Mouse (Mus musculus): ENCODE data around the gene Rab8b. TPM values are rescaled to one million over a fixed set of nuclear protein-coding genes. Genes with fewer than 3 reads are reported as not detected.
"Not testable (repeated sequence)": the region's sequence is repeated elsewhere in the genome, so short reads cannot be mapped to it uniquely, and the experiment has no call there.

Gene Rab8b
- total RNA-seq, 2 experiments from 2014 or later = 21.7 TPM

- DNase-seq = no peak
Observed at GRCm38 (mm10) chr9:66917216-66917891, 2.1 kb downstream of the Rab8b start.

- no peak for DNase-seq
Observed at GRCm38 (mm10) chr9:66915869-66916785, 3.4 kb downstream of the Rab8b start.

- DNase-seq = no peak
Observed at GRCm38 (mm10) chr9:66915401-66915800, 4.1 kb downstream of the Rab8b start.

- no peak for DNase-seq
Observed at GRCm38 (mm10) chr9:66914540-66914939, 4.9 kb downstream of the Rab8b start.

GRCm38 (mm10) chr9:66913254-66913934 lies 6.1 kb downstream of the Rab8b start:
- DNase-seq = not testable (repeated sequence)

GRCm38 (mm10) chr9:66912304-66912703 lies 7.2 kb downstream of the Rab8b start:
- no peak for DNase-seq

- DNase-seq = no peak
Observed at GRCm38 (mm10) chr9:66910677-66911076, 8.8 kb downstream of the Rab8b start.

- no peak for DNase-seq
Observed at GRCm38 (mm10) chr9:66909922-66910321, 9.6 kb downstream of the Rab8b start.

GRCm38 (mm10) chr9:66907746-66908397 lies 11.6 kb downstream of the Rab8b start:
- no peak for DNase-seq

- DNase-seq = no peak
Observed at GRCm38 (mm10) chr9:66907126-66907525, 12.4 kb downstream of the Rab8b start.

- no peak for DNase-seq
Observed at GRCm38 (mm10) chr9:66905990-66906389, 13.5 kb downstream of the Rab8b start.

GRCm38 (mm10) chr9:66899526-66899925 lies 20.0 kb downstream of the Rab8b start:
- DNase-seq = no peak

- DNase-seq = no peak
Observed at GRCm38 (mm10) chr9:66899072-66899471, 20.4 kb downstream of the Rab8b start.

- DNase-seq = no peak
Observed at GRCm38 (mm10) chr9:66897851-66898250, 21.6 kb downstream of the Rab8b start.

GRCm38 (mm10) chr9:66896951-66897350 lies 22.5 kb downstream of the Rab8b start:
- no peak for DNase-seq

- no peak for DNase-seq
Observed at GRCm38 (mm10) chr9:66895995-66896394, 23.5 kb downstream of the Rab8b start.

- no peak for DNase-seq
Observed at GRCm38 (mm10) chr9:66895035-66895779, 24.3 kb downstream of the Rab8b start.

- no peak for DNase-seq
Observed at GRCm38 (mm10) chr9:66894421-66894820, 25.1 kb downstream of the Rab8b start.

GRCm38 (mm10) chr9:66892456-66892855 lies 27.0 kb downstream of the Rab8b start:
- DNase-seq = not testable (repeated sequence)

GRCm38 (mm10) chr9:66887960-66888610 lies 31.4 kb downstream of the Rab8b start:
- no peak for DNase-seq

- no peak for DNase-seq
Observed at GRCm38 (mm10) chr9:66887301-66887902, 32.1 kb downstream of the Rab8b start.
